Mouse (Mus musculus): ENCODE measurements around the gene Srsf4. TPM values are rescaled to one million over a fixed set of nuclear protein-coding genes. Genes with fewer than 3 reads are reported as not detected.

Srsf4 gene
- polyA plus RNA-seq, 1 experiment from 2014 or later = 69.1 TPM

DNA sequence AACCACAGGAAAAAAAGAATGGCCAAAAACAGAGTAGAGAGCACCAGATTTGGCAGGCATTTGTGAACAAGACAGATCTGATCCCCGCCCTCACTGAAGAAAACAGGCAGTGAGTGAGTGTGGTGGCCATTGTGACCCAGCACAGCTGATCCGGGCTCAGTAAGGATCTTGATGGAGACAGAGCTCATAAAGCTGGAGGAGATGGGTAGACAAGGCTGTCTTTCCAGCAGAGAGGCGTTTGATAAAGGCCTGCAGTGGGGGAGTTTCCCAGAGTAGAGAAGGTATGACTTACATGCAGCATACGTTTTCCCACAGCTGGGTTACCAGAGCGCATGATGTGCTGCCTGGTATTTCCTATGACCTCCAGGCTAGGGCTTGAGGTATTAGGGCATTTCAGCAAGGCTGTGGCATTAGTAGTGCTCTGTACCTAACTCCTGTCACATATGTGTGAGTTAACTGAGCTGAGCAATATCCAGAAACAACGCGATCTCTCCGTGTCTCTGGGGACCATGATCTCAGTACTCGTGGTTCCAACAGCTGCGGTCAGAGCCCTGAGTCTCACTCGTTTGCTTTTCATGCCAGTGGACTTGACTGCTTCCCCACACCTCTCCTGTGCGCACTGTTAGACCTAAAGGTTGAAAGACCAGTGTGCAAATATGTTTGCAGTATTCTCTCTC, 25.2 kb downstream of the Srsf4 start:
- Histone ChIP-seq H3K4me2 (no peak overlapping the region), H3K36me3 (peaks cover 78% of the 10 kb centered on the region), H3K9ac (no peak overlapping the region), H3K4me3 (replicated peaks) (no peak overlapping the region), H3K27ac (no peak overlapping the region), H3K9me3 (replicated peaks) (no peaks in the 10 kb centered on the region), H3K27me3 (no peaks in the 10 kb centered on the region), H3K4me1 (replicated peaks) (no peaks in the 10 kb centered on the region; the same call in 1 of the 2 replicates)
- ATAC-seq (ENCODE audit: low read depth) (no peak), DNase-seq (no peak)
- WGBS (ENCODE audit: insufficient replicate concordance) = 90% methylated on average over 12 of the region's 12 CpGs

DNA sequence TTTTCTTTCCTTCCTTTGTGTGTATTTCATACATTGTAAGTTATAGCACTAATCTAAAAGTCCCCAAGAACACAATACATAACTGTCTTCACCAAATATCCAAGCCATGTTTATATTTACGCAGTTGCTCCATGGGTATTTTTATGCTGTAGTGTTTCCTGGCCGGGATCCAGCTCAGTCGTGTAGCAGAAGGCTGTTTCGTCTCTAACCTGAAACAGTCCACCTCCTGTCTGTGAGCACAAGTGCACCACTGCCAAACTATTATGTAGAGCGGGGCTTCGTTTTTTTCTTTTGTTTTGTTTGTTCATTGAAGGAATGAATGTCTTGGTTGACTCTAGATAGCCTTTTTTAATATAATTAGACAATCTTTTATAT, 25.8 kb downstream of the Srsf4 start:
- no peaks in the 10 kb centered on the region for H3K9me3 ChIP-seq (replicated peaks)
- no peaks in the 10 kb centered on the region; the same call in 1 of the 2 replicates for H3K4me1 ChIP-seq (replicated peaks)
- no peak overlapping the region for H3K9ac ChIP-seq
- no peaks in the 10 kb centered on the region for H3K27me3 ChIP-seq
- H3K4me3 ChIP-seq (replicated peaks) = no peak overlapping the region
- H3K36me3 ChIP-seq = peaks cover 78% of the 10 kb centered on the region
- no peak for ATAC-seq (ENCODE audit: low read depth)
- H3K27ac ChIP-seq = no peak overlapping the region
- no peak for DNase-seq
- H3K4me2 ChIP-seq = no peak overlapping the region
- WGBS (ENCODE audit: insufficient replicate concordance) = 93% methylated on average over 6 of the region's 6 CpGs

DNA sequence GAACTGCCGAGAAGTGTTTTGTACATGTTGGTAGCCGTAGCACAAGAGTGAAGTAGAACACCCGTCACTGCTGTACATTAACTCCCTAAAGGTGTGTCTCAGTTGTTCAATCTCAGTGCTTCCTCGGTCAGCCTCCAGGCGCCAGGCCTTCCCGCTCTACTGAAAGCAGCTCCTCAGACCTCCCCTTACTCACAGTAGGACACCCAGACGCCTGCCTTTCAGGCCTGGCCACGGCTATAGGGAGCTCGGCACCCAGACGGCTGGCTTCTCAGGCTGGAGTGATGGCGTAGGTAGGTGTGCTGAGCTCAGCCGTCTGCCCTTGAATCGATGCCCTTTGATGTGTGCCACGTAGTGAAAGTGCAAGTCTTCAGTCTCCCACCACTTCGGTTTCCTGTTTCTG, 27.7 kb downstream of the Srsf4 start:
- ATAC-seq (ENCODE audit: low read depth) = no peak

DNA sequence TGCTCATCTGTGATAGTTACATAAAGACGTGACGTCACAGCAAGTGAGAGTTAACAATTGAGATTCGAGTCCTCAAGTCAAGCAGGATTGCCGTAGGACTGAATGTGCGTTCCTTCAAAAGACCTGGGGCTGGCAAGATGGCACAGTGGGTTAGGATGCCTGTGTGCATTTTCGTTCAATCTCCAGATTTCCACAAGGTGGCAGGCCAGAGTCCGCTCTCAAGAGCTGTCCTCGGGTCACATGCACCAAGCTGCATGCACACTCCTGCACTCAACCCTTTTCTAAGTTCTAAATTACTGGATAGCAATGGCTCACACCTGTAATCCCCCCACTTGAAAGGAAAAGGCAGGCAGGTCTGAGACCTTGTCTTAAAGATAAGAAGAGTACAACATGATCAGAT, 31.1 kb downstream of the Srsf4 start:
- Histone ChIP-seq H3K4me2 (no peak overlapping the region), H3K27ac (no peak overlapping the region), H3K36me3 (peaks cover 61% of the 10 kb centered on the region), H3K4me1 (replicated peaks) (no peaks in the 10 kb centered on the region), H3K9me3 (replicated peaks) (no peaks in the 10 kb centered on the region; the same call in 1 of the 2 replicates), H3K4me3 (replicated peaks) (no peak overlapping the region), H3K9ac (no peak overlapping the region), H3K27me3 (no peaks in the 10 kb centered on the region)
- WGBS (ENCODE audit: insufficient replicate concordance) = 60% methylated on average over 8 of the region's 8 CpGs
- DNase-seq (no peak), ATAC-seq (ENCODE audit: low read depth) (0 out of 2 replicates have a peak, but pooled peaks have one; percentile 40)

More for the DNA sequence above, 27.7 kb downstream of the Srsf4 start:
- H3K4me3 ChIP-seq (replicated peaks) = no peak overlapping the region
- no peaks in the 10 kb centered on the region; the same call in 1 of the 2 replicates for H3K4me1 ChIP-seq (replicated peaks)
- H3K9ac ChIP-seq = no peak overlapping the region
- H3K27me3 ChIP-seq = no peaks in the 10 kb centered on the region
- 92% methylated on average over 15 of the region's 15 CpGs for WGBS (ENCODE audit: insufficient replicate concordance)
- no peaks in the 10 kb centered on the region for H3K9me3 ChIP-seq (replicated peaks)
- no peak overlapping the region for H3K27ac ChIP-seq
- no peak overlapping the region for H3K4me2 ChIP-seq
- peaks cover 82% of the 10 kb centered on the region for H3K36me3 ChIP-seq
- no peak for DNase-seq

DNA sequence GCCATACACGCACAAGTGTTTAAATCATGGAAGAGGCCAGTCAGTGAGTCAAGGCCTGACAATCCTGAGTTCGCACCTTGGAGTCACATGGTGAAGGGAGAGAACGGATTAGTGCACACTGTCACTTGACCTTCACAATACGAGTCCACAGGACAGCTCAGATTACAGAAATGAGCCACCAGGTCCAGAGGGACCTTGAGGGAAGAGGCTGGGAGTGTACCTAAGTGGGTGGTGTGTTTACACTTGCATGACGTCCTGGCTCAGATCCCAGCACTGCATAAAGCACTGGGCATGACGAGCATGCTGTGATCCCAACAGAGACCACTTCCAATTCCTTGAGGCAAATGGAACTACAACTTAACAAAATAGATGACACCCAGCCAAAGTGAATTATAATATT, 33.0 kb downstream of the Srsf4 start:
- Histone ChIP-seq H3K36me3 (peaks cover 41% of the 10 kb centered on the region), H3K9ac (no peak overlapping the region), H3K27ac (no peak overlapping the region), H3K27me3 (peaks cover 17% of the 10 kb centered on the region), H3K4me3 (replicated peaks) (no peak overlapping the region), H3K9me3 (replicated peaks) (no peaks in the 10 kb centered on the region; the same call in 1 of the 2 replicates), H3K4me2 (no peak overlapping the region), H3K4me1 (replicated peaks) (peaks cover 10% of the 10 kb centered on the region)
- DNase-seq = no peak
- WGBS (ENCODE audit: insufficient replicate concordance) = 75% methylated on average over 6 of the region's 6 CpGs
- ATAC-seq (ENCODE audit: low read depth) = no peak

DNA sequence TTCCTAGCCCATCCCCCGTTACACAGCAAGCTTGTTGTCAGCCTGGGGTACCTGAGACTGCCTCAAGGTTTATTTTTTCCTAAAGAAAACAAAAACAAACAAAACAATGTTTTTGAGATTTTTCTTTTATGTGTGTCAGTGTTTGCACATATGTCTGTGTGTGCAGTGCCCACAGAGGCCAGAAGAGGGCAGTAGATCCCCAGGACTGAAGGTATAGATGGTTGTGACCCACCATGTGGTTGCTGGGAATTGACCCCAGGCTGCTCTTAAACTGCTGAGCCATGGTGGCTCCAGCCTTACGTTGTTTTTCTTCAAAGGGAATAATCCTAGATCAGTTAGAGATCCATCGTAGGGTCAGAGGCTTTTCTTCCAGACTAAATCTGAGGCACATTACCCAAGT, 34.5 kb downstream of the Srsf4 start:
- ATAC-seq (ENCODE audit: low read depth) = no peak
- DNase-seq = no peak
- Histone ChIP-seq H3K36me3 (peaks cover 27% of the 10 kb centered on the region), H3K9ac (no peak overlapping the region), H3K27ac (no peak overlapping the region), H3K27me3 (peaks cover 32% of the 10 kb centered on the region), H3K4me2 (no peak overlapping the region), H3K4me1 (replicated peaks) (peaks cover 10% of the 10 kb centered on the region), H3K4me3 (replicated peaks) (no peak overlapping the region), H3K9me3 (replicated peaks) (no peaks in the 10 kb centered on the region; the same call in 1 of the 2 replicates)
- 88% methylated on average over 3 of the region's 3 CpGs for WGBS (ENCODE audit: insufficient replicate concordance)

DNA sequence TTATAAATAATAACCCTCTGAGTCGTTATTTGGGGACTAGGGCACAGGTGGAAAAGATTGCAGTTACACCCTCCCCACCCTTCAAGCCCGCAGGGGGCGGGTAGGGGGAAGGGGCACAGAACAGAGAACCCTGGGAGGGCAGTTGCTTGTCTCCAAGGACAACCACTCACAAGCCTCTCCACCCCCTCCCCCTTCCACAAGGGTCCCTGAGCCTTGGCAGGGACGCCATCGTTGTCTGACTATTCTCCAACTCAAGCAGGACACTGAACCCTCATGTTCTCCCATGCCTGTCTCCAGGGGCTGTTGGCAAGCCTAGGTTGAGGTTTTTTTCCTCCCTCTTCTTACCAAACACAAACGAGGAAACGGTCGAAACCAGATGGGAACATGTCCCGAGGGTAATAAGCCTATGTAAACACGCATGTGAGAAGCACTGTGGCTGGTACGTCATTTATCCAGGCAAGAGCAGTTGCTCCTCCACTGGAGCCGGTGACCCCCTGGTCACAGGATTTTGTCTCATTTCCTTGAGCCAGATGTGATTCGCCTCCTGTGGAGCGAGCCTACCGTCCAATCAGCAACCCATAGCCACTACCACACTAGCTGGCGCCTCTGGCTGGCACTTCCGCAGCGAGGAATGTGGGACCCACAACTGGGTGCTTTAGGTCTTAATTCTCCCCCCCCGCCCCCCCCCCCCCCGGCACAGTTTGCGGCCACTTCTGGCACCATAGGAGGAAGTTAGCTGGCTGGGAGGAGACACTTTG, 37.0 kb downstream of the Srsf4 start:
- Histone ChIP-seq H3K4me2 (peak overlapping the region; percentile 33), H3K27ac (no peak overlapping the region), H3K9ac (no peak overlapping the region), H3K4me1 (replicated peaks) (peaks cover 17% of the 10 kb centered on the region), H3K36me3 (peaks cover 7% of the 10 kb centered on the region), H3K9me3 (replicated peaks) (no peaks in the 10 kb centered on the region; the same call in 1 of the 2 replicates), H3K27me3 (peaks cover 57% of the 10 kb centered on the region), H3K4me3 (replicated peaks) (no peak overlapping the region)
- no peak for ATAC-seq (ENCODE audit: low read depth)
- no peak for DNase-seq
- 15% methylated on average over 18 of the region's 21 CpGs for WGBS (ENCODE audit: insufficient replicate concordance)

DNA sequence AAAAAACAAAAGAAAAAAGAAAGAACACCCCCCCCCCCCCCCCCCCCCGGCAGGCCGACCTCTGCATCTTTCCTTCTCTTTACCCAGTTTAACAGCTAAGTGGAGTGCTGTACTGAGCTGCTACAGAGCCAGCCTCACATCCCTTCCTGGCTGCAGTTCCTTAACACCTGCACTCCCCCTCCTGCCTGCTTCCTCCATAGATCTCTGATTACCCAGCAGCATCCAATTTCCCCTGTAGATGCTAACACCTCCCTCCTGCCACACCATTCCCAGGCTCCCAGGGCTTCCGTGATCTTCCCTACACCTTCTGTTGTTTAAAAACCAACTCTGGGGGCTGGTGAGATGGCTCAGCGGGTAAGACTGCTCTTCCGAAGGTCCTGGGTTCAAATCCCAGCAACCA, 38.1 kb downstream of the Srsf4 start:
- no peak for ATAC-seq (ENCODE audit: low read depth)

DNA sequence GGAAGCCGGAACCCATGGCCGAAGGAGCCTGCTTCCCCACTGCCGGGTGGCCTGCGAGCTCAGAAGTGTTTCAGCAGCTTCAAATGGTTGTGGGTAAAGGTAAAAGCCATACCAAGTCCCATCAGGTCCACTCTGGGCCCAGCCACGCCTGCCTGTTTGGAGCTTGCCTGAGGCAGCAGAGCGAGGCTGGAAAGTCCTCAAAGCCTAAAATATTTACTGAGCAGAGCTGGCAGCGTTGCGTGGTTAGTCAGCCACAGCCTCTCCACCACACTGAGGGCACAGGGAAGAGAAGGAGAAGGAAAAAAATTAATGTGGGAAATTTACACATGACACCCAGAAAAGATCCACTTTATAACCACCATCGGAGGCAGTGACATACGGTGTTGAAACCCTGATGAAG, 40.1 kb downstream of the Srsf4 start:
- H3K4me1 ChIP-seq (replicated peaks) = peaks cover 38% of the 10 kb centered on the region
- H3K4me3 ChIP-seq (replicated peaks) = no peak overlapping the region
- WGBS (ENCODE audit: insufficient replicate concordance) = 40% methylated on average over 10 of the region's 10 CpGs
- H3K9me3 ChIP-seq (replicated peaks) = no peaks in the 10 kb centered on the region
- H3K27ac ChIP-seq = no peak overlapping the region
- ATAC-seq (ENCODE audit: low read depth) (no peak), DNase-seq (no peak)
- peaks cover 88% of the 10 kb centered on the region for H3K27me3 ChIP-seq
- H3K9ac ChIP-seq = no peak overlapping the region
- no peak overlapping the region for H3K4me2 ChIP-seq
- no peaks in the 10 kb centered on the region for H3K36me3 ChIP-seq

More for the DNA sequence above, 38.1 kb downstream of the Srsf4 start:
- WGBS (ENCODE audit: insufficient replicate concordance) = 32% methylated on average over 5 of the region's 5 CpGs
- H3K9ac ChIP-seq = no peak overlapping the region
- peaks cover 28% of the 10 kb centered on the region for H3K4me1 ChIP-seq (replicated peaks)
- DNase-seq = no peak
- H3K9me3 ChIP-seq (replicated peaks) = no peaks in the 10 kb centered on the region; the same call in 1 of the 2 replicates
- 0 out of 2 replicates have a peak, but pooled peaks cover 3% of the 10 kb centered on the region for H3K36me3 ChIP-seq
- peaks cover 68% of the 10 kb centered on the region for H3K27me3 ChIP-seq
- no peak overlapping the region for H3K4me2 ChIP-seq
- H3K27ac ChIP-seq = no peak overlapping the region
- H3K4me3 ChIP-seq (replicated peaks) = no peak overlapping the region

DNA sequence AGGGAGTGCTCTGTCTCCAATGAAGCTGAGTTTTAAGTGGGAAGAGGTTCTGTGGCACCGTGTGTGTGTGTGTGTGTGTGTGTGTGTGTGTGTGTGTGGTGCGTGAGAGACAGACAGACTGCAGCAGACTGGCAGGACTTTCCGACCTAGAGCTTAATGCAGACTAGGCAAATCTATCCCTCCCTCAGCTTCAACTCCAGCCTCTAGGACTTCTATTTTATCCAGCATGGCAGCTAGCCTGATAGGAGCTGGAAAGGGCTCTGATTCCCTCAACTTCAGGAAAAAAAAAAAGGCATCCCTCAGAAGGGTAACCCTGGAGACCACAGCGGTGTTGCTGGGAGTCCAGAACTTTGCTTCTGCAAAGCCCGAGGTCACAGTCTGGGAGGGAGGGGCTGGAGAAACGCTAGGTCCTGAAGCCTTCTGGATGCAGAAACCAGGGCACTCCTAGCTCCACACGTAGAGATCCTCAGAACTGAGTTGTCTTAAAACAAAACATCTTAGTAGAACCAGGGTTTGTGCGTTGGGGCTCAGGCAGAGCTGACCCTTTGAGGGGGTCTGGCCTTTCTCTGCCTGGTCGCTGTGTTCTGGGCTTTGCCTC, 40.7 kb downstream of the Srsf4 start:
- Histone ChIP-seq H3K4me2 (no peak overlapping the region), H3K27ac (no peak overlapping the region), H3K4me3 (replicated peaks) (no peak overlapping the region), H3K27me3 (peaks cover 94% of the 10 kb centered on the region), H3K4me1 (replicated peaks) (peaks cover 44% of the 10 kb centered on the region), H3K9me3 (replicated peaks) (no peaks in the 10 kb centered on the region), H3K36me3 (no peaks in the 10 kb centered on the region), H3K9ac (no peak overlapping the region)
- DNase-seq = no peak
- WGBS (ENCODE audit: insufficient replicate concordance) = 17% methylated on average over 9 of the region's 9 CpGs
- no peak for ATAC-seq (ENCODE audit: low read depth)

DNA sequence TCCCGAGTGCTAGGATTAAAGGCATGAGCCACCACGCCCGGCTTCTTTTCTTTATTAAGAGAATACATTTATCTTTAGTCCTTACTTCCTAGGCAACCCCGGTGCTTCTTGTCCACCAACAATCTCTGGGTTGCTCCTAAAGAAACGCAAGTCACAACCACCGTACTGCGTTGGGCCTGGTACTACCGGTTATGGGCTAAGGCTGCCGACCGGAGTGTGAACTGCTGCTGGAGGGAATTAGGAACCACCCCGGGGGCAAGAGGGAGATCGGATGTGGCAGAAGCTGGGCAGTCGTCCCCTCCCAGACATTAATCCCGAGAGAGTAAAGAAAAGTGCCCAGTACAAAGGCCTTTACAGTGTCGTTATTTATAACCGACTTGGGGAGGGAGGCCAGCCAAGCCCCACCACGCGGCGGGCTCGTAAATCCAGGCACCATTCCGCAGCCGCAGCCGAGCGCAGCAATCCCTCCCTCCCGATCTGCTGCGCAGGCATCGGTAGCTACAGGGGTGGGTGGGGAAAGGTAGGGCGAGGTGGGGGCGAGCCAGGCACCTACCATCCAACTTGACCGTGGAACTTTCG, 41.6 kb downstream of the Srsf4 start:
- no peak for ATAC-seq (ENCODE audit: low read depth)
- Histone ChIP-seq H3K9me3 (replicated peaks) (no peaks in the 10 kb centered on the region), H3K4me1 (replicated peaks) (peaks cover 52% of the 10 kb centered on the region), H3K9ac (no peak overlapping the region), H3K4me3 (replicated peaks) (peak overlapping the region; percentile 6; the same call in 1 of the 2 replicates), H3K4me2 (peak overlapping the region; percentile 45), H3K27me3 (peaks cover 98% of the 10 kb centered on the region), H3K36me3 (no peaks in the 10 kb centered on the region), H3K27ac (no peak overlapping the region)
- DNase-seq = no peak
- WGBS (ENCODE audit: insufficient replicate concordance) = 5% methylated on average over 31 of the region's 31 CpGs
